Comparison of ENCODE assay signal across 8 mouse cellular contexts in the genomic region with DNA sequence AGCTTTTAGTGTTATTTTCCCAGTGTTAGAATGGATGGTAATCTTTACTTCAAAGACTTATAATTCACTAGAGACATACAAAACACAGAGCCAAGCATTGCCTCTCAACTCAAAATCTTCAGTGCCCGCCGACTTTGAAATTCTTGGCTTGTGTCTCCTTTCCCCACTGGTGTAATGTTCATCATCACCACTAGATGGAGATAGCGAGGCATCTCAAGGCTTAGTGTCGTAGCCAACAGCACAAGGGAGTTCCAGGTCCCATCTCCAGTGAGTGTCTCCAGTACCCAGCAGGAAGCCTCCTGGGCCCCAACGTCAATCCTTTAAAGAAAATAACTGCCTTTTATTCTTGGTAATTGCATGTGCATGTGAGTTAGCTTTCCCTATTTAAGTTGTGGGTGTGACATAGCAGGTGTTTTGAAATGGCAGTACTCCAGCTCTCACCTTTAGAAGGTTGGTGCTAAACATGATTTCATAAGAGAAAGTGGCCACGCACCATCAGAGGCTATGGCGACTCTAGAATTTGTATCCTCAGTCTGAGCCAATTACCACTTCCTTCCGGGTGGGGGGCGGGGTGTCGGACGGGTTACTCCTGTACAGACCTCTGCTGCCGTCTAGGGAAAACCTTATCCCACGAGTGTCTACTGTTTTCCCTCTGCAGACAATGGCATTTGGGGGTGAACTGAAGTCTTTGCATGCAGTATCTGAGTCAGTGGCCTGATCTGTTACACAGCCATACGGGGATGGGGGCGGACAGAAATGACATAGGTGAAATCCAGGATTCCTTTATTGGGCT.
DNase-seq lines count a peak whose midpoint lies in the region; ATAC-seq lines count a peak whose summit lies in the region.

No protein-coding gene starts in this region.

- no peak overlapping the region for H3K9ac ChIP-seq in hindbrain, embryonic 12.5 days

- H3K36me3 ChIP-seq in hindbrain, embryonic 10.5 days, result no peaks in the 10 kb centered on the region
- H3K36me3 ChIP-seq in hindbrain, embryonic 12.5 days, result no peaks in the 10 kb centered on the region

- H3K4me3 ChIP-seq in hindbrain, embryonic 10.5 days, result no peak overlapping the region
- H3K4me3 ChIP-seq in hindbrain, embryonic 12.5 days, result no peak overlapping the region

- H3K9me3 ChIP-seq in hindbrain, embryonic 10.5 days, result no peaks in the 10 kb centered on the region
- no peaks in the 10 kb centered on the region for H3K9me3 ChIP-seq in hindbrain, embryonic 12.5 days (replicated peaks)

- DNase-seq in hindbrain, embryonic 10.5 days (ENCODE audit: low spot score), result peak; percentile 53
- DNase-seq in cerebellum, adult 9-10 months, result peak; percentile 76
- DNase-seq in frontal cortex, postnatal 25 days (ENCODE audit: low spot score in 2 of 2), result peak; percentile 27 to 55
- DNase-seq in induced T-regulatory cell, adult 2 months (ENCODE audit: low read depth), result peak; percentile 92
- DNase-seq in left cerebral cortex, postnatal 10 days (ENCODE audit: extremely low spot score in 1 of 2, low spot score in 2 of 2), result peak; percentile 65 to 84
- peak; percentile 82 for DNase-seq in mesoderm, embryonic 11.5 days (ENCODE audit: low read depth, low spot score)
- DNase-seq in skeletal muscle tissue, adult 2 months (ENCODE audit: low read depth, low spot score), result peak; percentile 62

- no peak overlapping the region for H3K27ac ChIP-seq in hindbrain, embryonic 10.5 days
- no peak overlapping the region for H3K27ac ChIP-seq in hindbrain, embryonic 12.5 days

- H3K27me3 ChIP-seq in hindbrain, embryonic 10.5 days (ENCODE audit: insufficient read depth, poor library complexity, severe bottlenecking), result peaks cover 12% of the 10 kb centered on the region; the same call in 1 of the 2 replicates
- H3K27me3 ChIP-seq in hindbrain, embryonic 12.5 days, result 0 out of 2 replicates have a peak, but pooled peaks cover 4% of the 10 kb centered on the region

- 45% methylated on average over 15 of the region's 15 CpGs for WGBS in hindbrain, embryonic 10.5 days
- WGBS in hindbrain, embryonic 12.5 days, result 43% methylated on average over 15 of the region's 15 CpGs

- no peak overlapping the region for H3K4me2 ChIP-seq in hindbrain, embryonic 12.5 days (replicated peaks)

- ATAC-seq in hindbrain, embryonic 12.5 days (ENCODE audit: low FRiP score), result no peak; the same call in none of the 2 replicates

- intact Hi-C loops in left cerebral cortex, postnatal 10 days (cut with DNase I), result loop anchor here (1.0 kb wide), 2 partner anchors 443 to 581 kb away; no protein-coding TSS in a partner anchor

- peaks cover 21% of the 10 kb centered on the region for H3K4me1 ChIP-seq in hindbrain, embryonic 10.5 days (replicated peaks)
- H3K4me1 ChIP-seq in hindbrain, embryonic 12.5 days, result peaks cover 8% of the 10 kb centered on the region

Comparison
In these comparisons a context has a peak if more than half of its experiments do, and no peak if none do; other contexts are left out.
1. DNase-seq: peak in every context shown above with its lines; median percentile 92 in induced T-regulatory cell, adult 2 months; 82 in mesoderm, embryonic 11.5 days; 76 in cerebellum, adult 9-10 months; 74 in left cerebral cortex, postnatal 10 days; 62 in skeletal muscle tissue, adult 2 months; 53 in hindbrain, embryonic 10.5 days; 41 in frontal cortex, postnatal 25 days.